Mouse (Mus musculus) mouse embryonic stem cell (cell line): Measurements from ENCODE around the gene Heatr5a.

Experiments
- in situ Hi-C, 2 experiments: fragments of 300-500 bp; cut with MboI; formaldehyde crosslinking; loops; 1 replicate in 1 of 2; 3 replicates in 1 of 2; pipeline ENCODE4 v1.14.3; 2019 to 2020; ENCODE audit warnings: low sequenced_read_pairs in 2 of 2, low pct_unique_long_range_greater_than_20kb in 1 of 2, mixed read lengths in 1 of 2; ENCODE audit not compliant: unreplicated experiment in 1 of 2

The Heatr5a gene

DNA sequence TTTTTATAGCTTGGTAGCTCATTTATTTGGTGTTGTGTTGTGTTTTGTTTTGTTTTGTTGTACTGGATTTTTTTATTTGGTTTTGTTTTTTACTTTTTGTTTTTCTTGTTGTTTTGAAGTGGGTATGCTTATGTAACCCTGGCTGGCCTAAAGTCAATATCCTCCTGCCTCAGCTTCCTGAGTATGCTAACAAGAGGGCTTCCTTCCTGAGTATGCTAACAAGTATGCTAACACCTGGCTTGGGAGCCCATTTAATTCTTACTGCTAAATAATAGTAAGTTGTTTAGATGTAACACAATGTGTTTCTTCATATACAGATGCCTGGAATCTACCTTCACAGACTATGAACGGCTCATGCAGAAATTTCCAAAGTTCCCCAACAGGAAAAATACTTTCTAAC is 140.4 kb downstream of the Heatr5a start:
- in situ Hi-C loops = no loop called here

DNA sequence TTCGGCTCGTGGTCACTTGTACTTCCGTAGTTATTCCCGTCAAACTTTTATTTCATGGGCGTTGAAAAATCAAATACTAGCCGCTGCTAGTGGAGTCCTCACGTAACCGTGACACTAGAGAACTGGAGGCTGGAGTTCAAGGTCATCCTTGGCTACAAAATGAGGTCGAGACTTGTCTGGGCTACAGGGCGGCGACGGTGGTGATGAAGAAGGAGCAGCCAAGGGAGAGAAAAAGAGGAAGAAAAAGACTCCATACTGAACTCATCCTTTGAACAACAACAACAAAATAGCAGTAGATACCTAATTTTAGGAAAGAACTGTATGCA is 141.1 kb downstream of the Heatr5a start:
- in situ Hi-C loops = no loop called here

DNA sequence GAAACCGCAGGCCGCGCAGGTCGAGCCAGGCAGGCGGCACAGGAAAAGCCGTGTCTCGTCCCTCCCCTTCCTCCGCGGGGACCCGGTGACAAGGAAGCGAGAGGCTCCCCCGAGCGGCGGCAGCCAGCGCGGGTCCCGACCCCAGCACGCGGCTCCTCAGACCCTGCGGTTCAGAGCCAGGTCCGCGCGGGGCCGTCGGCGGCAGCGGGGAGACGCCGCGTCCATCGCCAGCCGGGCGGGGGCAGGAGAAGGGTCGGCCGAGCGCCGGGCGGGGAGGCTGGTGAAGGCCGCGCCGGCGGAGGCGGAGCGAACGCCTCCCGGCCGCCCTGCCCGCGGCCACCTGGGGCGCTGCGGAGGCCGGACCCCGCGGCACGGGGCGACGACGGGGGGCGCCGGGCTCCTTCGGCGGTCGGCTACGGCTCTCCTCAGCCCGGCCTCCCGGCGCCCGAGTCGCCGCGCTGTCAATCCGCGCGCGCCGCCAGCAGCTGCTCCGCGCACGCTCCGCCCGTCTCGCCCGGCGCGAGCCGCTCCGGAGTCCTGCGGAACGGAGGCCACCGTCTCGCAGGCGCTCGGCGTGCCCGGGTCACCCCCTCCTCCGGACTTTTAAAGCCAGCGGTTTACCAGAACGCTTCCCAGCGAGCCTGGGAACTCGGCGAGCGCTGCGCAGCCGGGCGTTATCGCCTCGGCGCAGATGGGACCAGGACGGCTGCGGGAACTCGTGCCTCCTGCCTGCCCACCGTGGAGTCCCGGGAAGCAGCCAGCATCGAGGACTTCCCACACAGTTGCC is 141.6 kb downstream of the Heatr5a start, which contains the start of gene Hectd1:
TSS of gene Hectd1 (minus strand) at position 247 of the 787 bp plus-strand sequence.
- in situ Hi-C loops = no loop called here

DNA sequence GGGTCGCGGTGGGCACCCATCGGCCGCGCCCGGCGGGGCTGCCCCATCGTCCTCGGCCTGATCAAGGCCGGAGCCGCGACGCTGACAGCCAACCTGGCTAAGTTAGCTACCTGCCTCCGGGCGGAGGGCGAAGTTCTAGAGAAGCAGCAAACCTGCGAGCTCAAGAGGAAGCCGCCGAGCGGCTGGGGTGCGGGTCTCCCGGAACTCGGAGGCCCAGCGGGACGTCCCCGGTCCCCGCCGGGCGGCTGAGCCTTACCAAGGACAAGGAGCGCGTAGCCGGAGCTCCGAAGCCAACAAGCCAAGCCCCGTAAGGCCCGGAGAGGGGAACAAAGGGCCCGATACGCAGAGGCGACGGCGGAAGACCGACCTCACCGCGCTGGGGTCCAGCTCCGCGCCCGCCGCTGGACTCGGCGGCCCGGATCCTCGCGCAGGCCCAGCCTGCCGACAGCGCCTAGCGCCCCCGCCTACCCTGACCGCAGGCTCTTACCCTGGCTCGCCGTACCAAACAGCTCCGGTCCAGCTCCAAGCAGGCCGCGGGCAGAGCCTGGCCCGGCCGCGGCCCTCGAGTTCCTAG is 142.3 kb downstream of the Heatr5a start:
- in situ Hi-C loops = no loop called here

DNA sequence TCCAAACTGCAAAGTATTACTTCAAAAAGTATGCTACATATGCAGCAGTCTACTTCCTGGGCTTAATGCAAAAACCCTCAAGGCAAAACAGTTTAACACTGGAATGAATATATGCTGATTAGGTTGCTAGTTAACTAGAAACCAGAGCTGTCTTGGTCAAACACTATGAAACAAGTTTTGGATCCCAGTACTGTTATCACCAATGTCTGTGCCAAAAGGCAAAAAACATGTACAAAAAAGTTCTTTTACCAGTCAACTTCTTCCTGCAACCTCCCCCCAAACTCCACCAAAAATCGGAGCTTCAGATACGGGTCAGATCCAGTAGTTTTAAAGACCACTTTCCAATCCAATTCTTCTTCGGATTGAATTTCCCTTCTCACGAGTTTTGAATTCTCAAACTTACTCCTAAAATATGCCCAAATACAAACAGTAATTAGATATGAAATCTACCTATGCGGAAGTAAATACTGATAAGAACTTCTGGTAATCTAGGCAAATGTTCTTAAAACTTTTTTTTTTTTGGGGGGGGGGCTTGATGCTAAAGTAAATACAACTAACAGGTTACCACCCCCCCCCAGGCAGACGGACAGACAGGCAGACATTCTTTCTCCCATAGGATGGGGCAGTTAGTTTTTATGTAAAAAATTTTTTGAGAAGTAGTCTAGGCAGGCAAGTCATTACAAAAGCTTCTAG is 143.0 kb downstream of the Heatr5a start:
- in situ Hi-C loops = no loop called here
